Mouse (Mus musculus) spleen, adult 2 months (tissue): Measurements from ENCODE around the gene Duoxa1.

Source experiments
- CTCF ChIP-seq: fragments of 200-500 bp; IDR thresholded peaks from 2 replicates; pipeline ENCODE4 v1.5.1; 2011; ENCODE audit warnings: mild to moderate bottlenecking, inconsistent platforms; ENCODE audit not compliant: insufficient read depth, insufficient read length, insufficient replicate concordance; ENCODE audit errors: extremely low read depth
- POLR2A ChIP-seq: fragments of 200-500 bp; IDR thresholded peaks from 2 replicates; pipeline ENCODE4 v1.6.1; 2011; ENCODE audit warnings: low read depth, low read length, inconsistent platforms

DNA sequence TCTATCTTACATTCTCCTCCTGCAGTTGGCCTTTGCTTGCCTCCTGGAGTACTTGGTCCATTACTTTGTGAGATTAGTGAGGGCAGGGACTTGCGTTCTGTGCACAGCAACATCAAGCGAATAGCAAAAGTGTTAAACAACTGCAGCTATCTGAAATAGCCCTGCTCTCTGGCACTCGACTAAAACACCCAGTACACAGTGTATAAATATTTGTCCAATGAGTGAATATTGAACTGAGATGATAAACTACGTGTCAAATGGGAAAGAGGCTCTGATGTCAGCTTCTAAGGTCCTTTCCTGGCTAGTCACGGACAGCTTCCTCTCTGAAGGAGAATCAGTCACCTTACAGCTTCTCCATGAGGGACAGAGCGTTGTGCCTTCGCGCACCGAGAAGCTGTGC lies 29.4 kb downstream of the Duoxa1 start:
- no peak for TF ChIP-seq POLR2A
- no peak for TF ChIP-seq CTCF
